Mouse (Mus musculus) gastrocnemius, adult 18-20 months (tissue): ENCODE results near the gene Map4k3. TPM values are rescaled to one million over a fixed set of nuclear protein-coding genes. Genes with fewer than 3 reads are reported as not detected.

ENCODE experiments used
- DNase-seq: peaks from one replicate; pipeline ENCODE4 v3.0.0; 2021; ENCODE audit warnings: low spot score
- total RNA-seq, 2 experiments: library from RNA; stranded (reverse); gene quantifications; 2 replicates each; pipeline ENCODE4 v1.2.3; 2021

The Map4k3 gene
- total RNA-seq, 2 experiments from 2014 or later = 11.8 to 14.9 TPM

DNA sequence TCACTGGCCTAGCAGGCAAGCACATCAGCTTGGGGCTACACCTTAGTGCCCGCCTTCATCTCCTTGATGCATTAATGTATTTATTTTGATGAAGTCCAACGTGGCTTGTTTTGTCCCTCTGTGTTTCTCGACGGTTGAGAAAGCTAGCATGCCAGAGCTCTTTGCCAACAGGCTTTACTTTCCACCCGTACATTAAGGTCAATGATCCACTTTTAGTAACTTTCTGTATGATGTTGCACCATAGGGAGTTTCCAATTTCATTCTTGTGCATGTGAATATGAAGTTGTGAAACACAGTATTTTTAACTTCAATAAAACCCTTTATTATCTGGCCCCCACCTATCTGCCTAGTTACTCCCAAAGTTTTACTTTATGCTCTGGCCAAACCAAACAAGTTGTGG lies 42.2 kb downstream of the Map4k3 start:
- DNase-seq = no peak

DNA sequence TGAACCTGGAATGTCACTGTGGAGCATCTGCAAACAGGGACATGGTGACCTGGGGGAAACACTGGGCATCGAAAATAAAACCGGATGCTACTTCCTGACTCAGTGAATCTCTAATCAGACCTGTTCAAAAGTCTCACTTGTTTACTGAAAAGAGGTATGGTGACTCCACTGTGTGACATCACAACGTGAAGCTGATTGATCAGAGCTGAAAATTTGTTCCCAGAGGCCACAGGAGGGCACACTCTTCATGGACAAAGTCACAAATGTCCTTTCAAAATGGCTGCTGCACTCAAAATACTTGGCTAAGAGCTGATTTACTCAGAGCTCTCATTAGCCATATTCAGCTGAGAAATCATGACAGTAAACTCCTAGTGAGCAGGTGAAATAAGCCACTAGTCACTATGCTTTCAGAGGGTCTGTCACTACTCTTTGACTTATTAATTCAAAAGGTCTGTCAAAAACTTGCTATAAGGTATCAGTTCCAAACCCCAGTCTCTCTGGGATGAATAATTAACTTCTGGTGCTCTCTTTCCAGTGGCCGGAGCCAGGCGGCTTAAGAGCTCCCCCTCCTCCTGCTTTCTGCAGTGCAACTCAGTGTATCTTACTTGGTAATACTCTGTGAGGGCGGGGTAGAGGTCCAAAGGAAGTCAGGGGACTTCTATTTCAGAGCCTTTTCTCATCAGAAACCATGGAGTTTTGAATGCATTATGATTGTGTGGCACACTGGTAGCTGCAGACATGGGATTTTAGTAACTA lies 44.3 kb downstream of the Map4k3 start:
- DNase-seq = peak; percentile 19

DNA sequence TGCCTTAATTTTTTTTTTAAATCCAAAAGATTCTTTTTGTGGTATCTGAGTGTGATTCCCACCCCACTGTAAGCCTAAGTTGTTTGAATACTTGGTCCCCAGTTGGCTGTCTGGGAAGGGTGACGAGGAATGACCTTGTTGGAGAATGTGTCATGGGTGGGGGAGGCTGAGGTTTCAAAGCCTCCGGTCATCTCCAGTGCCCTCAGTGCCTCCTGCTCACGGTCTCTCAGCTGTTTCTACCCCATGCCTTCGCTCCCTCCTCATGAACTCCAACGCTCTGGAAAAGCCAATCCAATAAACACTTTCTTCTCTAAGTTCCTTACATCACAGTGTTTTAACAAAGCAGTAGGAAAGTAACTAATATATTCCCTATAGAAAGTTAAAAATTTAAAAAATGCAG lies 45.2 kb downstream of the Map4k3 start:
- no peak for DNase-seq

DNA sequence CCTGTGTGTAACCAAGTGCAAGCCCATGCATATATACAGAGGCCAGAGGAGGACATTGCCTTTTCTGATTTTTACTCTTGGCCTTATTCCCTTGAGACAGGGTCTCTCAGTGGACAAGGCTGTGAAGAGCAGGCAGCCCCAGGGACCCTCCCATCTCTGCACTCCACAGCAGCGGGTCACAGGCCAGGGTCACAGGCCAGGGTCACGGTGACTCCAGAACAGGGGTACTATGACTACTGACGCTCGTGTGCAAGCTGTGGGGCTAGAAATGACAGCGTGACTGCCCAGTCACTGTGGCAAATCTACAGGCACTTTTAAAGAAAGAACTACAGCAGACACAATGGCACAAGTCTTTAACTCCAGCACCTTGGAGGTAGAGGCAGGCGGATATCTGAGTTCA lies 50.1 kb downstream of the Map4k3 start:
- DNase-seq = no peak

DNA sequence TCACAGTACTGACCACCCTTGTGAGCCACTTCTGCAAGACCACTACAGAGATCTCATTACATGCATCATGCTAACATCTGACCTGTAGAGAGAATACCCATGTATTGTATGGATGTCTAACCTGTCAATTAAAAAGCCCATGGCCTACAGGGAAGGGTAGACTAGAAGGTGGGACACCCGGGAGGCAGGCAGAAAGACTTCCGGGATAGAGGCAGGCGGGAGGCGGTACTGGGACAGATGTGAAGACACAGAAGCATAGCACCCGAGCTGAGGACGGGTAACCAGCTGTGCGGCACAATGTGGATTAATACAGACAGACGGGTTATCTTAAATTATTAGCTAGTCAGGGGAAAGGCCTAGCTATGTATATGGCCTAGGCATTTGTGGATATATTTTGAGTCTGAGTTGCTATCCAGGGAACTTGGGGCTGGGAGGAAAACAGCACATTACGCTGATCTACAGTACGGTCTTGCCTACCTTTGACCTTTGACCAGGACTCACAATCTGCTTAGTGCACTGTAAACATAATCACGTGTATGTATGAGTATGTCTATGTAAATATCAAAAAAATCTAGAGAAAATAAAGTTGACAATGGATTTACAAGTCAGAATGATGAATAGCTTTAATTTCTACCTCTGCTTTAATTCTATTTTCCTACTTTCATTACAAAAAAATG lies 51.3 kb downstream of the Map4k3 start:
- DNase-seq = no peak

DNA sequence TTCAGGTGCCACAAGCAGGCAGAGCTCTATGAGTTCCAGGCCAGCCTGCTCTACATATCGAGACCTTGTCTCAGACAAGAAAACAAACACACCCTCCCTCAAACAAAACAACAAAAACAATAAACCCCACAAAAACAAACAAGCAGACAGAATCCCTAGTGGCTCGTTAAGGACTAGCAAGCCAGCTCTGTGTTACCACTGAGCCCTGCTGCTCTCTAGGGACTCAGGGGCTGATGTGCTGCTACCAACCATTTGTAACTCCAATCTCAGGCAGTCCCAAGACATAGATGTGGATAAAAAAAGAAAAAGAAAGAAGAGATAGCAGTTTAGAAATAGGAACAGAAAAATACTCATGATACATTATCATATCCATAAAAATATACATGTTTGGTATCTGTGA lies 52.1 kb downstream of the Map4k3 start:
- DNase-seq = no peak

DNA sequence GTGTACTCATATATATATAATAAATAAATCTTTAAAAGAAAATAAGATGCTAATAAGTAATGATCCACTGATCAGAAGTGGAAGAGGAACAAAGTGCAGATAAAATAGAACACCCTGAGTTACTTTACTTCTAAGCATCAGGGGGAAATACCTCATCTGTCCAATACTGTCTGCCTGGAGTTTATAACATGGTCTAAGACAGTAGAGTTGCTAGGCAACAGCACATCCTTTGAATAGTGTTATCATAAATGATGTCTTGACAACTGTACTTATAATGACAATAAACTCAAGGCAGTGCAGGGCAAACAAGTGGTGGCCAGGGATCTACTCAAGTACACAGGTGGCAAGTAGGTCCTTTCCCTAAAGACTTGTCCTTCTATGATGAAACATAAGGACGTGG lies 57.9 kb downstream of the Map4k3 start:
- no peak for DNase-seq

DNA sequence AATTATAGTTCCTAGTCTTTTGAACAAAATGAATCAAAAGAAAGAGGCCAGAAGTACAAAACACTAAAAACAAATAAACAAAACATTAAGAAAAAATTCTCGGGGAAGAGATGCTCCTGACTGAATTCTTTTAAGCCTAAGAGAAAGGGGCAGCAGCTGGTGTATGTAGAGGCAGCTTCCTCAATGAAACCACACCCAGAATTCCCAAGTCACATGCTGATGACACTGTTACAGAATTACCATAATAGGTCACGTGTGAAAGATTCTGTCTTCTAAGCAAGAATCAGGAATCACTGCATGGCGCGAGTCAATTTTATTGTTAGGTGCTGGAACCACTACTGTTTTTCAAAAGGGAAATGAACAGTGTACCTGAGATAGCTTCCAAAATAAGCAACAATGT lies 64.7 kb downstream of the Map4k3 start:
- no peak for DNase-seq

DNA sequence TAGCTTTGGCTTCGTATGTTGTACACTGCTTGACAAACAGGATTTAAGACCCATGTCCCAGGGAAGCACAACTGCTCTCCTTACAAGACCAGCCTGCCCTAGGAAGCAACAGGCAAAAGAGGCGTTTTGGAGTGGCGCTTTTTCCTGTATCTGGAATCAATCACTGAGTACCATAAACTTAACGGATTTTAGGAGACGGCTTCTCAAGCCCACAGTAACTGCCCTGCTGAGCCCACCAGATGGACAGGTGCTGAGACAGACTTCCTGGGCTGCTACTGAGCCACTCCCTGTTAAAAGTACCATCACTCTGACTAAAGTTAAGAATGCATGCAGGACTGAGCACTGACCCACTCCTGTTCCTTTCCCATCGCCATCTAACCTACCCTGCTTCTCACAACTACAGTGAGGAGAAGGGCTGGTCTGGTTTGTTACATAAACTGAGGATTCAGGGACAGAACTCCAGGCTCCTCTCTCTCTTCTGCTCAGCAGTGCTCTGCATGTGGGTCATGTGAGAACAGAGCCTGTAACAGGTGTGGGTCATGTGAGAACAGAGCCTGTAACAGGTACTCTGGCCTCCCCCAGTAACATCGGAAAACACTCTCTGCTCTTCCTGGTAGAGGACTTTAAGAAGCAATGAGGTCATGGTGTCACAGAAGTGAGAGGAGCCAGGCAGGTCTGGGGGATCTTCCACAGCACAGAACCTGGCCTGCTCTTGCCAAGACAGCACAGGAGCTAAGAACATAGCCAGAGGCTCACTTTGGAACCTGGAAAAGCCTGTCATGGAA lies 65.3 kb downstream of the Map4k3 start:
- DNase-seq = no peak

DNA sequence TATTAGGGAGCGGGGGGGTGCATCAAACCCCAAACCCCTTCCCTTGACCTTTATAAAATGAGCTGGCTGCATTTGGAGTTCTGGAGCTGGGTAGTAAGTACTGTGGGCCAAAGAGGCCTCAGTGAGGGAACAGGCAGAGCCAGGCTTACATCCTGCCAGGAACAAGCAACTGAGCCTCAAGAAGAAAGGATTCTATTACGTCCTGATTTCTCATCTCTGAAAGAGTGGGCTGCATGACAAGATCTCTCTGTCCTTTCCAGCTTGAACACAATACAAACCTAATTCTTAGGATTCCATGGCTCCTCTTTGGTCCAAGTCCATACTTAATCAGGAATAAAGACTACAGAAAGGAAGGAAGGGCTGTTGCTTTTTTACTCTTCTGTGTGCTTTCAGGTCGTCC lies 66.4 kb downstream of the Map4k3 start:
- peak; percentile 52 for DNase-seq

DNA sequence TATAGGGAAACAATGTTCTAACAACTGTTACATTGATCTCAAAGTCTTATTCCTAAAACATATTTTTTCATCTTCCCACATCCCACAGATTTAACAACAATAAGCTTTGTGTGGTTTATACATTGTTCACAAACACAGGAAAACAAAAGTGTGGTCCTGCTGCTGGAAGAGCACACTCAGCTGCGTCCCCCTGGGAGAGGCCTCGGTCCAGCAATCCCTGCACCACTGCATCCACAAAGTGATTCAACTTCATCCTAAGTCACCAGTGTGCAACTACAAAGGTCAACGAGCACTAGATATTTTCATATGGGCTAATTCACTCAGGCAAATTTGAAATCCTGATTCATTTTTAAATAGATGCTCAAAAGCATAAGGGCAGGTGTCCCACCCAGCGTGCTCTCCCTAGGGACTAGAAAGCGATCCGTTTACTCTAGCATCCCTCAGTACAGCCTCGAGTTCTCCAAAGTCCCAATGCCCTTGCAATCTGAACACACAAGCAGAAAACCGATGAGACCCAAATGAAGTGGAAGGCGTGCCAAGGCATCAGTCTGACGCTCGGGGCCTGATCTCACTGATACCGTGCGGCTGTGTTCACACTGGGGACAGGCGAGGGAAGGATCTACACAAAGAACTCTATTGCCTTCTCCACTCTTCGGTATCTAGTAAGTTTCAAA lies 67.4 kb downstream of the Map4k3 start:
- no peak for DNase-seq

DNA sequence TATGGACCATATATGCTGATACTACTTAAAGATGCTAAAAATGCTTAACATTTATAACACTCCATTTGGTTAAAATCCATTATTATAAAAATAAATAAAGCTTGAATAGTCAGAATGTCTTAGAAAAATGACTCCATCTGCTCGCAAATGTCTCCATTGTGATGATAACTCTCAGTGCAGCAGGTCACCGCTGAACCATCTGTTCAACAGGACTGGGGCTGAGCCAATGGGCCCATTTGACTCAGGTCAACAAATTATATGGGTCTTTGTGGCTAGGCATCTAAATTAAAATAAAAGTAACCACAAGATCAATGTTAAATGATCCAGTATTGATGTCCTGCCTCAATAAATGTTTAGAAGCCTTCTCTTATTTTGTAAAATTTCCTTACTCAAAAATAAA lies 68.1 kb downstream of the Map4k3 start:
- DNase-seq = no peak

DNA sequence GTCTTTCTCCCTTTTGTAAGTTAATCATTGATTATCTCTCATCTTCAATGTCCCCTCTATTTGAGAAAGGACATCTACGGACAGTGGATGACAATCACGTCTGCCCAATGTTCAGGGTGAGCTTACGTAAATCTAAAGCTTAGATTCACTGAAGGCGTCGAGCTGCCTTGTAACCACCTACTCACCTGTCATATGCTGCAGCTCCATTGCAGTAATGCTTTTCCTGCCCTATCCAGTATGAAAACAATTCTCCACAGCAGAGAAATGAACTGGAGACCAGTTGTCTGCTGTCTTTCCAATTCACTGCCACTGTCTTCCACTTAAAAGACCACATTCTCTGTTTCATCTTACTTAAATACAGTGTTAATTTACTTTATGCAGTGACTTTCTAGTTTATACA lies 68.5 kb downstream of the Map4k3 start:
- no peak for DNase-seq

DNA sequence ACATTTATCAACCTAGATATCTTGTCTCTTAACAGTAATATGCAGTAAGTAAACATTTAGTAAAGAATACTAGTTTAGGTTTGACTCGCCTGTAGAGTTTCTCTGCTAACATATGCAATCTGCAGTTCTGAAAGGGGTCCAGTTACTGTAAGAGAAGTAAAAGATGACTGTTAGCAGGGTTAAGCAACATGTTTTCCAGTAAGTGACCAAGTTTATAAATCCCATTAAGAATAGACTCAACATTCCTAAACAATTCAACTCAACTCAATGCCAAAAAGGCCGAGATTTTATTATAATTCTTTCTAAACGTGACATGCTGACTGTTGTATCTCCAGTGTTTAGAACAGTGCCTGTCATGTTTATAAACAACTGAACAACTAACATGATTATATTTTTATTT lies 74.0 kb downstream of the Map4k3 start:
- no peak for DNase-seq

DNA sequence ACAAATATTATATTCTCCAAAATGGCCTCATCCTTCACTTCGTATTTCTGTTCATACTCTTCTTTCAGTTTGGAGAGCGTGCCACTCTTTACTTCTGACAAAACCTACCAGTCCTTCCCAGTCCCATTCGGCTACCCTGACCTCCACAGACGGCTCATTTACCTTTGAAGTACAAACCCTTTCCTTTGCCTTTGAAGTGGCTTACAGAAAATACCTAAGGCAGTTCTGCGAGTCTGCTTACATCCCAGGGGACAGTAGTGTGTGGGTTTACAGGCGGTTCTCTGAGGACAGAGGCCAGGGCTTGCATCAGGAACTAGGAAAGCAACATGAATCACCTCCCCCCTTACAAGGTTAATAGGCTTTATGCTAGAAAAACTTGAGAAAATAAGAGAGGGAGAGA lies 75.5 kb downstream of the Map4k3 start:
- no peak for DNase-seq

DNA sequence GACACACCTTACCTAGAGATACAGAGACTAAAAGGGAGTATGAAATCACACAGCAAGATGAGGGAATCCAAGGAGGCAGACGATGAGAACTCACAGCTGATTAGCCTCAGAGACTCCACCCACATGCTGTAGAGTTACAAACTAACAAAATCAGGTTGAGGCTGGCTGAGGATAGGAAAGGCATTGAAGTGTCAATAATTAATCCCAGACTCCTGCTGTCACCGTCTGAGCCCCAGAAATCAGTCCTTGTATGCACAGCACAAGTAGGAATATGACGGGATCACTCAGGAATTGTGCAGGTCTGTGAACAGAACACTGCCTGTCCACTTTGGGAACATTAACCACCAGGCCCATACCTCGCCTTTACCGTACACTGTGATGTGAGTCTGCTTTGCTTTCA lies 81.4 kb downstream of the Map4k3 start:
- no peak for DNase-seq

DNA sequence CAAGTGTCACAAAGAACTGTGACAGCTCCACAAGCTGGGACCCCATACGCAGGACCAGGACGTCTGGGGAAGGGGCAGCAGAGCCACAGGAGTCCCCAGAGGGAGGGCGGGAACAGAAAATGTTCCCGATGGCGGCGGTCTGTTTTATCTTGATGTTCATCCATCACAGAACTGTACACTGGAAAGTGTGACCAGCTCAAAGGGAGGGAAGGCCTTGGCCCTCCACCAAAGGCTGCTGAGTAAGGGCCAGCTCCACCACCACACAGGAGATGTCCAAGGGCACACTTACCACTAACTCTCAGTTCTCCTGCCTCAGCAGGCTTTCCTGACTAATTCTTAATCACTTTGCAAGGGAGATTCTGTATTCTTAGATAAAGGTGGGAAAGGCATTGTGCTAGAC lies 82.2 kb downstream of the Map4k3 start:
- DNase-seq = no peak

DNA sequence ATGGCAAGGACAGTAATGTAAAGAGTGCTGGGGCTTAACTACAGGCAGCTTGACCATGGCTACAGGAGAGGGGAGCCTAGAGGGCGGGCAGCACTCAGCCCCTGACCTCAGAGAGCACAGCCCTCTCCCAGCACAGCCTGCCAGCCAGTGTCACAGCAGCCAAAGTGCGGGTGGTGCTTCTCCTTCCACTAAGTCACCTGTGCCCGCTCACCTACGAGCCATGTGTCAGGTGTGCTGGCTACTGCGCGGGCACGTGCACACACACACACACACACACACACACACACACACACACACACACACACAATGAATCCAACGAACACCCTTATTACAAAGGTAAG lies 82.6 kb downstream of the Map4k3 start:
- DNase-seq = no peak

DNA sequence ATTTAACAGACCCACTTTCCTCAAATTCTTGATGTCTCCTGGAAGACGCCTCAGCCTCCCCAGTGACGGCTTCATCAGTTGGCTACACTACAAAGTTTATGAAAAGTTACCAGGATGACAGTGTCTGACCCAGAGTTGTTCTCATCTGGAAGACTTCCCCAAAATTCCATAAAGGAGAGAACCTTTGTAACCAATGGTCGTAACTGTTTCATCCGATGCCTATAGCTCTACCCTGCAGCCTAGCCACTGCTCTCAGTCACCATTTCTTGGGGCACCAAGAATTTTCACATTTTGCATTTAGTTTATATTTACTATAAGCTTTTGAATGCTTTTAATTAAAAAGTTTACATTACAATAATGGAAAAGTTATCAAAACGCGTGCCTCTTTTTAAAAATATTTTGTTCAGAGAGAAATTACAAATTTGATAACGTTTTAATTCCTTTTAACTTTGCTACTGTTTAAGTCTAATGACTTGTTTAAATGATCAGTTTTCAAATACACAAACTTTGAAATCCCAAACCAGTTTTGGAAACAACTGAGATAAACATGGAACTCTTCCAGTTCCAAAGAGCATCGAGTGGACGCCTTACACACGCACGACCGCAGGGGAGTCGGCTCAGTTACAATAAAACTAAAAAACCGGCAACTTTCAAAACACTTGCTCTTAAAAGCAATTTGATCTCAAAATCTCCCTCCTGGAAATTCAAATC lies 83.1 kb downstream of the Map4k3 start:
- DNase-seq = no peak

DNA sequence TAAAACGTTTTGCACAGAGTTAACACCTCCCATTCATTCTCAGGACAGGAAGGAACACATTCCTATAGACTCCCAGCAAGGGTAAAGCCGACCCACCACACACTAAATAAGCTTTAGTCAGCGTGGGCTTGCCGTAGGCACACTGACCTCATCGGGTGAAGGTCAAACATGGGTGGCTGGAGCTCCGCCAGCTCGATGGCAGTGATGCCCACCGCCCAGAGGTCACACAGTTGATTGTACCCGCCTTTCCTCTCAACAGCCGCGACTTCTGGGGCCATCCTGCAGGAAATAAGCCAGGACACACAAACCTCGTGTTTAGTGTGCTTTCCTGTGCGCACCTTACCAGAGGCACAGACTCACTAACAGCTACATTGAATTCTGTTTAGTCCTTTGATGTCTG lies 83.7 kb downstream of the Map4k3 start:
- DNase-seq = no peak

DNA sequence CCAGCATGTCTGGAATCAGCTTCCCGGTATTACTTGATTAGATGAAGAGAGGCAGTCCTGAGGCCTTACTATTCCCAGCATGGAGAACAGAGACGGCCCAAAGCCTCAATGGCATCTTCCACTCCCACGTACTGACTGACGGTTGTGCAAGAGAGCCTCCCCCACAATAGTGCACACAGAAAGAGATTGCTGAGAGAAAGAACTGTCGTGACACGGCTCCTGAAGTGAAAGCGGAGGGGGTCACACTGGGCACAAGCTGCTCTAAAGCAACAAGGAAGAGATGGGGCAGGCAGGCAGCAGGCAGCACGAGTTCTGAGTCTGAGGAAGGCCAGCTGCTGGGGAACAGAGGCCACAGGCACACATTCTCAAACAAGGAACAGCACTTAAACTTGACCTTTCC lies 90.2 kb downstream of the Map4k3 start:
- DNase-seq = no peak

DNA sequence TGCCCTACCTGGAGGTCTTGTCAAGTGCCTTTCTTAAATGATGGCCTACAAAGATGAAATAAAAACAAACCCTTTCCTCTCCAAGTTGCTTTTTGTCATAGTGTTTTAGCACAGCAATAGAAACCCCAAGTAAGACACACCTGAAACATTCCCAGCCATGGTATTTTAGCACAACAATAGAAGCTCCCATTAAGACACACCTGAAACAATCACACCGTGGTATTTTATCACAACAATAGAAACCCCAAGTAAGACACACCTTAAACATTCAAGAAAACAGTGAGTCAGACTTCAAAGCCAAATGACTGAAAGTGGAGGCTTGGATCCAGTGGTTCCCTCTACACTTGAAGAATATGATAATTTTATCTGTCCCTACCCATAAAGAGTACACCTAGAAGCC lies 92.5 kb downstream of the Map4k3 start:
- DNase-seq = no peak
